Mouse (Mus musculus): ENCODE results near the gene Gm26558. TPM values are rescaled to one million over a fixed set of nuclear protein-coding genes. Genes with fewer than 3 reads are reported as not detected.

Gm26558 gene
- polyA plus RNA-seq, 1 experiment from 2014 or later = 3.1 TPM

DNA sequence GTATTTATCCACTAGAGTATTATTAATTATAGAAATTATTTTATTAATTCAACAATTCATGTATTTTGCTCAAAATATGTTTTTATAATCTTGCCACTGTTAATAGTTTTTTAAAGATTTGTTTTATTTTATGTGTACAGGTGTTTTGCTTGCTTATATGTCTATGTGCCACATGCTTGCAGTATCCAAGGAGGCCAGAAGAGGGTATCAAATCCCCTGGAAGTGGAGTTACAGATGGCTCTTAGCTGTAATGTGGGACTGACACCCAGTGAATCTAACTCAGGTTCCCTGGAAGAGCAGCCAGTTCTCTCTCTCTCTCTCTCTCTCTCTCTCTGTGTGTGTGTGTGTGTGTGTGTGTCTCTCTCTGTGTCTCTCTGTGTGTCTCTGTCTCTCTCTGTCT is 20.9 kb downstream of the Gm26558 start:
- Histone ChIP-seq H3K27me3 (ENCODE audit: poor library complexity, severe bottlenecking) (no peaks in the 10 kb centered on the region), H3K36me3 (replicated peaks) (no peaks in the 10 kb centered on the region), H3K4me3 (no peak overlapping the region), H3K4me1 (peaks cover 17% of the 10 kb centered on the region), H3K27ac (no peak overlapping the region), H3K9me3 (peaks cover 12% of the 10 kb centered on the region)
- no peak for DNase-seq (ENCODE audit: extremely low spot score, low spot score)

- no peaks in the 10 kb centered on the region for H3K27me3 ChIP-seq (ENCODE audit: poor library complexity, severe bottlenecking)
- peaks cover 12% of the 10 kb centered on the region for H3K9me3 ChIP-seq
- WGBS = 88% methylated on average over 5 of the region's 5 CpGs
- H3K4me1 ChIP-seq = peaks cover 11% of the 10 kb centered on the region
- H3K36me3 ChIP-seq (replicated peaks) = no peaks in the 10 kb centered on the region
- no peak for DNase-seq (ENCODE audit: extremely low spot score, low spot score)
- H3K27ac ChIP-seq = no peak overlapping the region
- H3K4me3 ChIP-seq = no peak overlapping the region
These were observed 27.7 kb downstream of the Gm26558 start for GRCm38 (mm10) chr2:70634028-70634690.

- H3K36me3 ChIP-seq (replicated peaks) = no peaks in the 10 kb centered on the region
- no peak for DNase-seq (ENCODE audit: extremely low spot score, low spot score)
- H3K9me3 ChIP-seq = peaks cover 10% of the 10 kb centered on the region
- H3K4me3 ChIP-seq = no peak overlapping the region
- no peaks in the 10 kb centered on the region for H3K27me3 ChIP-seq (ENCODE audit: poor library complexity, severe bottlenecking)
- WGBS = 83% methylated on average over 1 of the region's 1 CpGs
- no peak overlapping the region for H3K27ac ChIP-seq
- peaks cover 15% of the 10 kb centered on the region for H3K4me1 ChIP-seq
These were observed 29.5 kb downstream of the Gm26558 start for GRCm38 (mm10) chr2:70632412-70632811.

- no peaks in the 10 kb centered on the region for H3K36me3 ChIP-seq (replicated peaks)
- no peaks in the 10 kb centered on the region for H3K27me3 ChIP-seq (ENCODE audit: poor library complexity, severe bottlenecking)
- H3K9me3 ChIP-seq = no peaks in the 10 kb centered on the region
- DNase-seq (ENCODE audit: extremely low spot score, low spot score) = no peak
- peaks cover 15% of the 10 kb centered on the region for H3K4me1 ChIP-seq
- H3K4me3 ChIP-seq = no peak overlapping the region
- 92% methylated on average over 1 of the region's 1 CpGs for WGBS
- no peak overlapping the region for H3K27ac ChIP-seq
These were observed 30.6 kb downstream of the Gm26558 start for GRCm38 (mm10) chr2:70631321-70631720.

- no peak for DNase-seq (ENCODE audit: extremely low spot score, low spot score)
- no peaks in the 10 kb centered on the region for H3K9me3 ChIP-seq
- H3K4me3 ChIP-seq = no peak overlapping the region
- H3K36me3 ChIP-seq (replicated peaks) = no peaks in the 10 kb centered on the region
- peaks cover 15% of the 10 kb centered on the region for H3K4me1 ChIP-seq
- no peaks in the 10 kb centered on the region for H3K27me3 ChIP-seq (ENCODE audit: poor library complexity, severe bottlenecking)
- 71% methylated on average over 3 of the region's 3 CpGs for WGBS
- H3K27ac ChIP-seq = 0 out of 2 replicates have a peak overlapping the region, but pooled peaks have one; percentile 41
These were observed 32.0 kb downstream of the Gm26558 start for GRCm38 (mm10) chr2:70629921-70630320.

DNA sequence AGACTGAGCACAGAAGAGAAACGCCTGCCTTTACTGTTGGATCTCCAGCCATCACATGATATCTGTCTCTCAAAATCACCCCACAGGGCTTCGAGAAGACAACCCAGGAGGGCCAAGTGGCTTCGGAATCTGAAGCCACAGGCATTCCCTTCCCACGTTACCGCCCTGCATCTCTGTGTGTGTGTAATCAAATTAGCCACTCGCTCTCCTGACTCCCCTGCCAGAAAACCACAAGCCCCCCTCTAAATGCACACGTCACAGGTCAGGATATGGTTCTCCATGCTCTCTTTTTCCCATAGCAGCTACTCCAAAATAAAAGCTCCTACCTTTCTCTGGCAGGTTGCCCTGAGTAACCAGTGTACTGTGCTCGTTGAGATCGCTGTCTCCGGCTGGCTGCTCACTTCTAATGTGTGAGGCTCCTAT is 32.6 kb downstream of the Gm26558 start:
- Histone ChIP-seq H3K4me1 (peaks cover 15% of the 10 kb centered on the region), H3K27ac (0 out of 2 replicates have a peak overlapping the region, but pooled peaks have one; percentile 4), H3K27me3 (ENCODE audit: poor library complexity, severe bottlenecking) (no peaks in the 10 kb centered on the region), H3K4me3 (peak overlapping the region; percentile 26; the same call in 1 of the 2 replicates), H3K36me3 (replicated peaks) (no peaks in the 10 kb centered on the region), H3K9me3 (no peaks in the 10 kb centered on the region)
- DNase-seq (ENCODE audit: extremely low spot score, low spot score) = peak; percentile 31
- 35% methylated on average over 10 of the region's 10 CpGs for WGBS

DNA sequence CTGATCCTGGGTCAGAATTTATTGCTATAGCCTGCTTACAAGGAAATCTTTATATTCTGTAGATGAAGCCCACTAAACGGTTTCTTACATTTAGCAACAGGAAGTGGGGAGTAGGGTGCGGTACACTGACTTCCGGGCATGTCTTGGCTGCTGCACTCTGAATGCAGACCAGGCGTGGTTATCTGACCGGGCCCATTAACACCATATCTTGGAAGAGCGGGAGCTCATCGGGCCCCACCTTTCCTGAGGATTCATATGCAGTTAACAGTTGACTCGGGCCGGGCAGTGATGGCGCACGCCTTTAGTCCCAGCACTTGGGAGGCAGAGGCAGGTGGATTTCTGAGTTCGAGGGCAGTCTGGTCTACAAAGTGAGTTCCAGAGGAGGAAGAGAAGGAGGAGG is 33.5 kb downstream of the Gm26558 start:
- Histone ChIP-seq H3K27me3 (ENCODE audit: poor library complexity, severe bottlenecking) (no peaks in the 10 kb centered on the region), H3K4me1 (peaks cover 15% of the 10 kb centered on the region), H3K9me3 (no peaks in the 10 kb centered on the region), H3K4me3 (no peak overlapping the region), H3K36me3 (replicated peaks) (no peaks in the 10 kb centered on the region), H3K27ac (no peak overlapping the region)
- 96% methylated on average over 12 of the region's 12 CpGs for WGBS
- no peak for DNase-seq (ENCODE audit: extremely low spot score, low spot score)

DNA sequence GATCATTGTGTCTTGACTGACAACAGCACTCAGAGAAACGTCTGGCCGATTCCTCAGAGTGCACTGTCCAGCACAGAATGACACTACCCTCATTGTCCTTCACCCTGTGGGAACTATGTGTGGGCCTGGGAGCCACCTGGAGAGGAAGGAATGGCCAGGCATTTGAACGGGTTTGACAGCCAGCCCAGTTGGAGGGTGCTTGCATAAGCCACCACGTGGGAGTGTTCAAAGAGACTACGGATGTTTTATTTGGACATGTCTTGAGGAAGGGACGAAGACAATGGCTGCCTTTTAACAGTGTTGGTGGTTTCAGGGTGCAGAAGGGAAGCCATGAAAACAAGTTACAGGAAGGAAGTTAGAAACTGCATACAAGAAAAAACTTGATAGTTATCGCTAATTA is 36.1 kb downstream of the Gm26558 start:
- DNase-seq (ENCODE audit: extremely low spot score, low spot score) = no peak
- H3K4me3 ChIP-seq = no peak overlapping the region
- H3K27ac ChIP-seq = no peak overlapping the region
- WGBS = 78% methylated on average over 7 of the region's 7 CpGs
- no peaks in the 10 kb centered on the region for H3K36me3 ChIP-seq (replicated peaks)
- peaks cover 15% of the 10 kb centered on the region for H3K4me1 ChIP-seq
- H3K27me3 ChIP-seq (ENCODE audit: poor library complexity, severe bottlenecking) = no peaks in the 10 kb centered on the region
- H3K9me3 ChIP-seq = no peaks in the 10 kb centered on the region

DNA sequence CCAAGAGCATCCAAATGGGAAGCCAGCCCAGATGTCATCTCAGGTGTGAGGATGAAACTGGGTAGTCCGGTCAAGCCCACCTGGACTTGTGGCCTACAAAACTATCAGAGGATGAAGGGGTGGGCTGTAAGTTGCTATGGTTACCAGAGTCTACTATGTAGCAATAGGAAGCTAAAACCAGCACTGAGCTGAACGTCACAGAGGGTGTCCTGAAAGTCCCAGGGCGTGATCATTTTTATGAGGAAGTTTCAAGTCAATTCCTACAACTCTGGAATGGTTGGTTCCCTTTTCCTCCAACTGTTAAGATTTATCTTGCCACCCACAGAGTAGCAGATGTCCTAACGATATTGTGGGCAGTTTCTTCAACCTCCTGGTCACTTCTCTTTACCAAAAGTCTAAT is 39.7 kb downstream of the Gm26558 start:
- WGBS = 86% methylated on average over 4 of the region's 4 CpGs
- no peak for DNase-seq (ENCODE audit: extremely low spot score, low spot score)
- H3K27ac ChIP-seq = no peak overlapping the region

DNA sequence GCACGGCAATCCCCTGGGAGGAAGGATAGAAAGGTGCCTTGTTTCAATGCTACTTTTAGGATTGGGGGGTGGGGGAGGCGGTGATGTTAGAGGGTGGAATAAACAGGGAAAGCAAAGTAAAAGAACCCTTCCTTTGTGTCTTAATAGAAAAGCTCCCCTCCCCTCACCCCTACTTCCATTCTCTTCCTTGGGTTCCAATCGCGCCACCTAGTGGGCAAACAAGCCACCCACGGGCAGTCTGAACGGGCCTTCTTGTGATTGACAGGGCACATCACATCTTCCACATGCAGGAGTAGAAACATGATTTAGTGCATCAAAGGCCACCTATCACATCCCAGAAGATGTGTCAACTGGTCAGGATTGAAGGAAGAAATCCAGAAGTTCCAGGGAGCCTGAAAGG is 41.7 kb downstream of the Gm26558 start:
- Histone ChIP-seq H3K4me3 (no peak overlapping the region), H3K36me3 (replicated peaks) (no peaks in the 10 kb centered on the region), H3K4me1 (peaks cover 6% of the 10 kb centered on the region), H3K27ac (no peak overlapping the region), H3K27me3 (ENCODE audit: poor library complexity, severe bottlenecking) (no peaks in the 10 kb centered on the region), H3K9me3 (no peaks in the 10 kb centered on the region)
- DNase-seq (ENCODE audit: extremely low spot score, low spot score) = peak; percentile 65
- WGBS = 14% methylated on average over 6 of the region's 6 CpGs

More for the DNA sequence above, 39.7 kb downstream of the Gm26558 start:
- Histone ChIP-seq H3K27me3 (ENCODE audit: poor library complexity, severe bottlenecking) (no peaks in the 10 kb centered on the region), H3K4me3 (no peak overlapping the region), H3K36me3 (replicated peaks) (no peaks in the 10 kb centered on the region), H3K9me3 (no peaks in the 10 kb centered on the region), H3K4me1 (peaks cover 6% of the 10 kb centered on the region)

GRCm38 (mm10) chr2:70619232-70619835 is 42.6 kb downstream of the Gm26558 start:
- Histone ChIP-seq H3K27ac (no peak overlapping the region), H3K36me3 (replicated peaks) (no peaks in the 10 kb centered on the region), H3K4me3 (no peak overlapping the region), H3K4me1 (peaks cover 6% of the 10 kb centered on the region), H3K9me3 (no peaks in the 10 kb centered on the region), H3K27me3 (ENCODE audit: poor library complexity, severe bottlenecking) (no peaks in the 10 kb centered on the region)
- no peak for DNase-seq (ENCODE audit: extremely low spot score, low spot score)
- 86% methylated on average over 6 of the region's 6 CpGs for WGBS

DNA sequence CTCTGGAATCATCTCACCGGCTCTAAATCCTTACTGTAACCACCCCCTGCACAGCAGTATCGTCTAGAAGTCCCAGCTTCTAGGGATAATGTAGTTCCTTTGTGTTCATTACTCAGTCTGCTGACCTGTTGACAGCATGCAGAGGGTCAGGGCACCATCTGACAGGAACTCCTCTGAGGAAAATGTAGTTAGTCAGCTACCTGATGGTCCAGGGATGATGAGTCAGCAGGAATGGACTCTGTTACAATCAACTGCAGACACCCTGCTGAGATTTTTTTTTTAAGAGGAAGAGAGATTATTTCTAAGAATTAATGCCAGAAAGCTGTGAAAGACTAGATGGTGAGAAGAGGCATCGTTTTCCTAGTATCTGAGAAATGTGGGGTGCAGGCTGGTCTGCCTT is 45.3 kb downstream of the Gm26558 start:
- Histone ChIP-seq H3K4me1 (peaks cover 6% of the 10 kb centered on the region), H3K36me3 (replicated peaks) (no peaks in the 10 kb centered on the region), H3K4me3 (no peak overlapping the region), H3K27me3 (ENCODE audit: poor library complexity, severe bottlenecking) (no peaks in the 10 kb centered on the region), H3K9me3 (no peaks in the 10 kb centered on the region; the same call in 1 of the 2 replicates), H3K27ac (no peak overlapping the region)
- DNase-seq (ENCODE audit: extremely low spot score, low spot score) = no peak
- WGBS = 76% methylated on average over 3 of the region's 3 CpGs

DNA sequence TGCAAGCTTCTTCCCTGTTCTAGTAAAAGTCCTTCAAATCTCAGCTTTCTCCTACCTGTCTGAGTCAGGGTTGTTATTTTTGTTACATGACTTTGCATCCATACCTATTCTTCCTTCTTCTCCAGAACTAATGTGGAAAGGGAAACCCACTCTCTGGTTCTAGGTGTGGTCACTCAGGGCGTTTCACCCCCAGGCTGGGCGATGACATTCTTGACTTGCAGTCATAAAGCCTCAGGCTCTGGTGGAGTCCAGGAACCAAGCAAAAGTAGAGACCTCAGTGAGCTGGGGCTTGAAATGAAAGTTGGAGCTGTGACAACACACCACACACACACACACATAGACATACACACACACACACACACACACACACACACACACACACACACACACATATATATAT is 45.8 kb downstream of the Gm26558 start:
- Histone ChIP-seq H3K36me3 (replicated peaks) (no peaks in the 10 kb centered on the region), H3K9me3 (no peaks in the 10 kb centered on the region; the same call in 1 of the 2 replicates), H3K4me3 (no peak overlapping the region), H3K27ac (no peak overlapping the region), H3K27me3 (ENCODE audit: poor library complexity, severe bottlenecking) (no peaks in the 10 kb centered on the region), H3K4me1 (peaks cover 6% of the 10 kb centered on the region)
- DNase-seq (ENCODE audit: extremely low spot score, low spot score) = no peak
- WGBS = 77% methylated on average over 2 of the region's 2 CpGs
